Mouse (Mus musculus) heart, postnatal 36 days (tissue): Measurements from ENCODE around the gene Cep55. TPM values are rescaled to one million over a fixed set of nuclear protein-coding genes. Genes with fewer than 3 reads are reported as not detected.

Experiments used
- DNase-seq, 2 experiments: peaks; one replicate each; pipeline ENCODE4 v3.0.0; 2021 to 2022
- intact Hi-C: fragments of 180-260 bp; cut with DNase I; formaldehyde crosslinking; loops from one replicate; pipeline ENCODE4 v1.15.1; 2025
- total RNA-seq, 2 experiments: library from RNA; stranded (reverse); gene quantifications; 2 replicates each; pipeline ENCODE4 v1.2.3; 2021

Cep55 gene
- total RNA-seq = under 1 TPM; 0.44 to 0.46 TPM

DNA sequence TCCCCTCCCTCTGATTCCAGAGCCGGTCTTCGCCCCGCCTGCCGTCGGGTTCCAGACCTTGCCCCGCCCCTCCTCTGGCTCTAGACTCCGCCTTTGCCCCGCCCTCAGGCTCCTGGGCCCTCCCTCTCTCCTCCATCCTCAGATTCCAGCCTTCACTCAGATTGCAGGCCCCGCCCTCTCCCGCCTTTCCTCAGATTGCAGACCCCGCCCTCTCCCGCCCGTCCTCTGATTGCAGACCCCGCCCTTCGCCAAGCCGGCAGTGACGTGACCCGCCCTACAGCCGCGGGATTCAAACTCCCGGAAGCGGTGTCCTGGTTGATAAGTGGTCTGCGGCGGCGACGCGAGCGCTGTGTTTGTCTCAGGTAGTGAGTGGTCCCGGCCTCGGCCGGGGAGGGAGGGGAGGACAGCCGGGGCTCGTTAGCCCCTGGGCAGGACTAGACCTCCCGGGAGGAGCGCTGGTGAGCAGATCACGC lies at the start of gene Cep55:
Cep55 (plus strand) TSS at position 292 of the 473 bp plus-strand sequence.
- intact Hi-C loops = loop anchor here (1.0 to 10.0 kb wide), 2 partner anchors 99 to 300 kb away; no protein-coding TSS in a partner anchor
- DNase-seq = peak; percentile 93 to 94

DNA sequence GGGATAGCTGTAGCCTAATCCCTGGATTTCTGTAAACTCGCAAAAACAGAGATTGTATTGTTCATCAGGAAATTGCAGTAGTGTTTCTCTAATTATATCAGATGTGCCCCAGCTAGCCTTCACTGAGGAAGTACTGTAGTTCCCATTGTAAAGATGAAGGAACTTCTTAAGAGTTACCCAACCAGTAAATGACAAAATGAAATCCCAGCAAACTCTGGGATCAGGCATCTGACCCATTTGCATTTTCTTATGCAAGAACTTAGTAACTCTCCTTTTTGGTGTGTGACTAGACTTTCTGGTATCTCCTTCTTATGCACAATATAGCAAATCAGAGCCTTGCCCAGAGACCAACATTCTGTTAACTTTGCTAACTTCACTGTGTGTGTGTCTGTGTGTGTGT lies 43.4 kb upstream of the Cep55 start:
- intact Hi-C loops = no loop called here

DNA sequence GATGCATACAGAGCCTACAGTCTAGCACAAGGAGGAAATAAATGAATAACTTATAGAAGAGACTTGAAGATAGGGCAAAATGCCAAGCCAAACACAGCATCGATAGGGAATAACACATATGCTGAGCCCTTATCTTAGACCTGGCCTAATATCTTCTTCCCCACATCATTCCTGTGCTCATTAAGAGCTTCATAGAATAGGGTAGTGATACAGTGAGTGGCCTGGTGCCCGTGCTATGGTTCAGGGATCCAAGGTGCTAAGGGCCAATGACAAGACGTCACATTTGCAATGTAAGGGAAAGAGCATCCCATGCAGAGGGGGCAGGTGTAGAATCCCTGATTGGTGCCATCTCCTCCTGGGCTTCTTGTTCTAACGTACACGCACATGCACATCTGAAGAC lies 40.4 kb upstream of the Cep55 start:
- no peak for DNase-seq
- intact Hi-C loops = no loop called here

More for the DNA sequence above, 43.4 kb upstream of the Cep55 start:
- DNase-seq = no peak

DNA sequence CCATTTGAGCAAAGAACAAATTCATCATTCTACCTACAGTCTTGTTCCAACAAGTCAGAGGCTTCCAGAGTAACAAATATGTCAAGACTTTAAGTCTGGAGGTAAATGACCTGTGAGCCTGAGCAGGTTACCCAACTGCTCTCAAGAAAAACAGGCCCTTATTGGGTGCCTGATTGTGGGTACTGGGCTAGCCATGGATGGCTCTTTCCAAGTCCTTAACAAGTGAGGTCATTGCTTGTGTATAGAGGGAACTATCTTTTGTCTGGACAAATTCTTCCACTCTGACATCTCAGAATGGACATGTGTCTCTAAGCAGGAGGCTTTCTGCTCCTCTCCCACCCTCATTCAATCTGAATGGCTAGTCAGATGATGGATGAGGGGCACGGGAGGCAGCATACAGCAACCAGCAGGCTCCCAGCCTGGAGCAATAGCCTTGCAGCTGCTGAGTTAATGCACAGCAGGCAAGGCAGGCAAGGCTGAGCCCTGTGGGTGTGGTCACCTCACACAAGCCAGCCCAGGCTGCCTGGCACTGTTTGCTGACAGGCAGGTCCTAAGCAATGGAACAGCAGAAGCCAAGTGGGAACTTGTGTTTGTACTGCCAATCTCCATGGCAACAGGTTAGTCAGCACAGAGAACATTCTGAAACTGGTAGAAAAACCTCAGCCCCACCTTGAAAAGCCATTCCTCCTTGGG lies 39.5 kb upstream of the Cep55 start:
- DNase-seq = peak in 1 of 2 experiments; percentile 57
- intact Hi-C loops = no loop called here

DNA sequence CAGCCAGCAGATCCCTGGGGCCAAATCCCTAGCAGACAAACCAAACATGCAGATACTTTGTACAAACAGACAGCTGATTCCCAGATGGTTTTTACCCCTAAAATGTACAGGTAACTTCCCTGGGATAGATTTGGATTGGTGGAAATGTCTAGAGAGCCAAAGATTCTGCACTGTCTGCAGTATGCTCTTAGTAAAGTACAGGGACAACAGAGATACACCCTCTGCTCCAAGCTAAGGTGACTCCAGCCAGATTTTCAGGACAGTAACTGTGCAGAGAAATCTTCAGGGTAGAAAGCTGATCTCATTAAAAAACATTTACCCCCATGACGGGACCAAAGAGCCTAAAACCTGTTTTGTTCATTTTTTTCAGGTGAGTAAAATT lies 38.9 kb upstream of the Cep55 start:
- intact Hi-C loops = no loop called here
- DNase-seq = no peak

DNA sequence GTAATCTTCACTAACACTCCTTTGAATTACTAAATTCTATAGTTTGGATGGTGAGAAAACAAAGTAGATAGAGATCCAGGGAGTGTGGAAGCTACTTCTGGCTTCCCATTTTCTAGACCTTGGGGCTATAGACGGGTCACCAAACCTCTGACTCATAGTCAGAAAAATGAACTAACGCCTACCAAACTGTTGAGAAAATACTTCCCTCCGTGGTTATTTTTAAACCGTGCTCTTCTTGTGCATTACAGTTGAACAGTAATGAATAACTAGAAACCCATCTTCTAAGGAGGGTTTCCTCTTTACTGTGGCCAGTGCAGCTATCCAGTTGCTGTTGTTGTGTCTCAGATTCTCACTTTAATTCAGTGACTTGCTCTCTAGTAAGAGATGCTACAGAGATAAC lies 32.1 kb upstream of the Cep55 start:
- intact Hi-C loops = no loop called here
- DNase-seq = no peak

DNA sequence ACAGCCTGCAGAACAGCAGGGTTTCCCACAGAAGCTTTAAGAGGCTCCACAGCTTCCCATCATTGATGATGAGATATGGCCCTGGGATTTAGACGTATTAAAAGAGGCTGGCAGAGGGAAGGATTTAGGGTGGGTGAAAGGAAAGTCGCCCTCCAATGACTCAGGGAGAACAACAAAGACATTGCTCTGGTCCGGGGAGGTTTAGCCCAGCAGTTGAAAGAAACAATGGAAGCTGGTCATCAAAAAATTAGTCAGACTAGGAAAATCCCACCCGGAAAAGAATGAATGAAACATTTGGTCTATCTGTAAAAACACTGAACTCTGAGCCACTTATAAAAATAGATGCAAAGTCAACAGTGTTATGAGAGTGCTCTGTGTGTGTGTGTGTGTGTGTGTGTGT lies 31.2 kb upstream of the Cep55 start:
- intact Hi-C loops = no loop called here
- DNase-seq = no peak

DNA sequence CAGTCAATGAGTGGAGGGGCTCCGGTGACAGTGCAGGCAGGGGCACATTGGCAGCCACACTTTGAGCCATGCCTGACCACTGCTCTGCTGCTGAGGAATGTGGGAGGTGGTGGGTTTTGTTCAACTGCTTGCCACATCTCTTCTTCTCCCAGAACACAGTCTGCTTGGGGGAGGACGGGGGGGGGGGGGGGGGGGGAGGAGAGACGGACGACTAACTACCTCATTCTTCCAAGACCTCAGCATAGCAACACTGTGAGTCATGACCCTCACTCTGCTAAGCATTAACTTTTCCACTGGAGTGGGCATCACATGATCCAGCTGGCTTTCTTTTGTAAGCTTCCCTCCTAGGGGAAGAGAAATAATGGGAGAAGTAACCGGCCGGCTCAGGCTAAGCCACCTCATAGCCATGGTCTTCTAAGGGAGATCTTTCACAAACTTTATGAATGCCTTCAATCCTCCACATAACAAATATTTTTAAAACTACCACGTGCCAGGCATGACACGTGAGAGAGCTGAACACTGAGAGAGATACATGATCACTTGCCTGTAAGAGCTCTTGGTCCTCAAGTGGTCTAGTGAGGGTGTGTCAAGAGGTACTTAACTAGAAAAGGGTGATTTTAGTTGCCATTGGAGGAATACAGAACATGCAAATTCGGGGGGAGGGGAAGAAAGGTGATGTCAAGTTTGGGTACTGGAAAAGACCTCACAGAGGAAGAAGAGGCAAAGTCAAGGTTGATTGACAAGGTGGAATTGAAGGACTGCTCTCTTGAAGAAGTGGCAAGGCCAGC lies 29.4 kb upstream of the Cep55 start:
- DNase-seq = no peak
- intact Hi-C loops = loop anchor here (2.0 kb wide), 1 partner anchor 17 kb away; the partner anchor contains the start of gene Myof

DNA sequence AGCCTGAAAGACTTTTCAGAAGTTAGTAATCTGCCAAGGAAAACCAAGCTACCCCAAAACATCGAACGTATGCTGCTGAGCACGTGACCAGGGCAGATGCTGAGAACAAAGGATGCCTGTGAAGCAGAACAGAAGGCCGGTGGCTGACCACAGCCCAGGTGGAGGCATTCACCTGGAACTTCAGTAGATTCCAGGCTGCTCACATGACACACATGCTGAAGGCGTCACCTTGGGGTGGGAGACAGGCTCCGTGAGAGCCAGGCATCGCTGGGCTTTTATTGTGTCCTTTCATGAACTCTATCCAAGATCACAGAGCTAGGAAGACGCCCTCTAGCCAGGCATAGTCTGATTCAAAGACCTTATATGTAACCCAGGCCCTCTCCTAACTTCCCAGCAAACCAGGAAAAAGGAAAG lies 28.6 kb upstream of the Cep55 start:
- no peak for DNase-seq
- intact Hi-C loops = loop anchor here (2.0 kb wide), 1 partner anchor 17 kb away; the partner anchor contains the start of gene Myof

DNA sequence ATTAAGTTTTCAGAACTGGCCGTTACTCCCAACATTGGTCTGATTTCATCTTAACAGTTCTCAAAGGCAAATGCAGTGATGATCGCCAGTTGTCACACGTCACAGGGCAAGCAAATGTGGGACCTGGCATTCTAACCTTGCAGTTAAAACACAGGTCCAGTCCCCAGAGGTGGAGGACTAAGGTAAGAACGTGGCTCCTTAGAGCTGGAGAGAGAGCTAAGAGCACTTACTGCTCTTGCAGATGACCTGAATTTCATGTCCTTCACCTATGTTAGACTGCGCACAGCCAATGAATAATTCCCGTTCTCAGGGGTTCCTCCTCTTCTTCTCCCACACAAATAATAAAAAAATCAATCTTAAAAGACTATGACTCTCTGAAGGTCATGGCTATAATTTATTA lies 27.4 kb upstream of the Cep55 start:
- intact Hi-C loops = loop anchor here (2.0 kb wide), 1 partner anchor 15 kb away; the partner anchor contains the start of gene Myof
- no peak for DNase-seq

DNA sequence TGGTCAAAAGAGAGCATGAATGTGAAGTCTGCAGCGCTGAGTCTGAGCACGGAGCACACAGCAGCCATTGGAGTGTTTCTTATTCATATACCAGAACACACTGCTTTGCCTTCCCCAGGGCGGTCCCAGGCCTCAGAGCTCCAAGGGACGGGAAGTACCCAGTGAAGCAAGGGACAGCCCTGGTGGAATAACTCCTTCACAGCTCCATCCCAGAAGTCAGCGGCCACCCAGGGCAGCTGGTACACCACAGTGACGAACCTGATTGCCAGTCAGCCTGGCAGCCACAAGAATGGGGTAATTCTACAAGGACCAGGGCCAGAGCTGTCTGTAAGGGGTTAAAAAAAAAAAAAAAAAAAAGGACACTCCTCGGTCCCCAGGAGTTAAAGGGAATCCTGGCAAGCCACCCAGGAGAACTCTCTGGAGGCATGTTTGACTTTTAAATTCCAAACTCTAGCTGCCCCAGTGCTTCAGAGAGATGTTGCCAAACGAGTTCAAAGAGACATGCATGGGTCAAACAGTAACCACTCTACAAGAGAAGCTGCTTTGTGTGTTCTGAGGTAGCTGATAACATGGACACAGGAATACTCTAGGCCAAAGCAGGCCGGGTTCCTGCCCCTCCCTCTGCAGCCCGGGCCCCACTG lies 26.8 kb upstream of the Cep55 start:
- no peak for DNase-seq
- intact Hi-C loops = loop anchor here (2.0 kb wide), 1 partner anchor 15 kb away; the partner anchor contains the start of gene Myof

DNA sequence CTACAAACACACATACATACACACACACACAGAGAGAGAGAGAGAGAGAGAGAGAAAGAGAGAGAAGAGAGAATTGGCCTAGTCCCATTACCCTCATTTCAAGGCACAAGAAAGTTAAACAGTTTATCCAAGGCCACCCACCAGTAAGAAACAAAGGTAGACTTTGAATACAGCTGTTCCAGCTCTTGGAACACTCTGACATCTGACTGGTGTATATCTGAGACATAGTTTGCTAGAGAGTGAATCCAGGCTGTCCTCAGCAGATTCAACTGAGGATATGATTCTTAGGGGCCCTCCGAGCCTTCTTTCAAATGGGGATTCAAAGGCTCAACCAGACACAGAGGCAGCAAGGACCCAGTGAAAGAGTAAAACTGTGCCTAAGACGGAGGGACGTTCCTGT lies 25.5 kb upstream of the Cep55 start:
- intact Hi-C loops = no loop called here

DNA sequence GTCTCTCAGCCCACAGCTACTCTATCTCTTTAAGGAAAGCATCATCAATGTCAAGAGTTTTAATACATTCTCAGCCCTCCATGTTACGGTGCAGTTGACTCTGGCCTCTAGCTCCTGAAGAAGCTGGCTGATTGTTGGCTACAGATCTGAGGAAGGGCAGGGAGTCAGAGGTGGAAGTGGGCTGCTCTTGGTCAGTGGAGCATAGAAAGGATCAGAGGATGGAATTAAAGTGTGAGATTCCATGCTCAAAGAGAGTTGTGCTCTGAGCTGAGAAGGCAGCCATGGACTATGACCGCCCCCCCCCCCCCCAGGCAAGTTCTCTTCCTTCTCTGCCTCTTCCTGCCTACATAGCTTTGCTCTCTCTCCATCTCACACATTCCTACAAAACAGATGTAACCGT lies 24.9 kb upstream of the Cep55 start:
- intact Hi-C loops = no loop called here
- DNase-seq = no peak

More for the DNA sequence above, 25.5 kb upstream of the Cep55 start:
- DNase-seq = peak in 1 of 2 experiments; percentile 19

DNA sequence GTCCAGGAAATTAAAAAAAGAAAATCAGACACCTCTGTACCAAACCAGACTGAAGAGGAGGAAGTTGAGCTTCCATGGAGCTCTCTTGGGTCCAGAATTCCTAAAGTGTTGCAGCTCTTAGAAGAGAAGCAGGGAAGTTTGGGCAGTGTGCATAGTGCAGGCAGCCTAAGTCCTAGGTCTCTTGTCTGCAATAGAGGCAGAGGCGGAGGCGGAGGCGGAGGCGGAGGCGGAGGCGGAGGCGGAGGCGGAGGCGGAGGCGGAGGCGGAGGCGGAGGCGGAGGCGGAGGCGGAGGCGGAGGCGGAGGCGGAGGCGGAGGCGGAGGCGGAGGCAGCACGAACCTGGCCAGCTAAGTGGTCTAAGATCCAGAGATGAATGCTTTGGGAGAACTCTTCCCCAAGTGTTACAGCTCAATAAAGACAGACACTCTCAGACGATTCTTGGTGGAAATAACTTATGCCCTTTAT lies 24.1 kb upstream of the Cep55 start:
- peak; percentile 62 to 70 for DNase-seq
- intact Hi-C loops = no loop called here

DNA sequence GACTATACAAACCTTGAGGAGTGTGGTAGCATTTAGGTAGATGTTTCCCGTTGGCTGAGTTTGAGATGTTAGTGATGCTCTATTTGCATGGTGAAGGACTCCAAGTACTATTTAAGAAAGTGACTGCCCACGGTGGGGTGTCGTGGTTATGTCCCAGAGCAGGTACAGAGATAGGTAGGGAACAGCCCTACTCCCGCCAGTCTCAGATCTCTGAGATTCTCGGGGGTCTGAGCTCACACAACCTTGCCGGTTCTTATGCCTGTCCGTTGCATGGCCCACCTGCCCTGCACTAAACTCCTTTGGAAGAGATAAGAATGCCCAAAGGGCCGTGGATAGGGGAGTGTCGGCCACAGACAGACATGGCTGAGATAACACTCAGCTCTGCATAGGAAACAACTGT lies 23.7 kb upstream of the Cep55 start:
- intact Hi-C loops = no loop called here
- no peak for DNase-seq

DNA sequence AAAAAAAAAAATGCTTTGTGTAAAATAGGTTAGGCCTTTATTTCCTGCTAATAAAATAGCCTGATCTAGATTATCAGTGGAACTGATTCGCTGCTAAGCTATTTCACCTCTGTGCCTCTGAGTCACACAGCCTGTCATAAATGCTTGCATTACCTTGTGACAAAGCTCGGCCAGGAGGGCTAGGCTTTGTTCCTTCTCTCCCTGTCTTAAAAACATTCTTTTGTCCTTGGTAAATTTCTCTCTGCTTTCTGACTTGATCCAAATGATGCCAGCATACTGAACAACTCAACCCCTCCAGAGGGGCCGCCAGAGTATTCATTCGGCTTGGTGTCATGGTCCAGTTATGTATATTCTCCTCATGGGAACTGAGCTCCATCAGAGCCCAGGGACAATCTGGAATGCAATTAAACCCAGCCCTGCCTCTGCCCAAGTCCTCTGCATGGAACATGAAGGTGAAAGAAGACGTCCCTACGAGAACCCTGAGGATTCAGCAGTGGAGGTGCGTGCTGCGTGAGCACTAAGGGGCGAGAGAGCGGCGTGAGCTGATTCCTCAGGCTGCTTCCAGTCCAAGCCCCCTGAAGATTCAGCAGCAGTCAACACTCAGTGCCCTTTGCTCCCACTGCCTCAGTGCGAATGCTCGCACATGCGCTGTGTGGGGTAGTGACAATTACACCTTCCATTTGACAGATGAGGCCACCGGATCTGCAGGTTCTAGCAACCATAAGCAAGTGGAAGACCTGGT lies 21.6 kb upstream of the Cep55 start:
- DNase-seq = no peak
- intact Hi-C loops = no loop called here

DNA sequence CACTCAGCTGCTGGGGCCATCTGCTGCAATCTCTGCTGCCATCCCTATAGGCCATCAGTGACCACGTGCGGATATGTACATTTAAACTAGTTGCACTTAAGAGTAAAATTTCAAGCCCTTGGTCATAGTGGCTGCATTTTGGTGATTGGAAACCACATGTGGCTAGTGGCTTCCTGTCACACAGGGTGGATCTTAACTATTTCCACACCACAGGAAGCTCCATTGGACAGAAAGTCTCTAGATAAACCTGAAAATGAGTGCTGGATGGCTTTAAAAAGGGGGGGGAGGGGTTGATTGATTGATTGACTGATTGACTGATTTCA lies 21.1 kb upstream of the Cep55 start:
- intact Hi-C loops = no loop called here
- DNase-seq = no peak

DNA sequence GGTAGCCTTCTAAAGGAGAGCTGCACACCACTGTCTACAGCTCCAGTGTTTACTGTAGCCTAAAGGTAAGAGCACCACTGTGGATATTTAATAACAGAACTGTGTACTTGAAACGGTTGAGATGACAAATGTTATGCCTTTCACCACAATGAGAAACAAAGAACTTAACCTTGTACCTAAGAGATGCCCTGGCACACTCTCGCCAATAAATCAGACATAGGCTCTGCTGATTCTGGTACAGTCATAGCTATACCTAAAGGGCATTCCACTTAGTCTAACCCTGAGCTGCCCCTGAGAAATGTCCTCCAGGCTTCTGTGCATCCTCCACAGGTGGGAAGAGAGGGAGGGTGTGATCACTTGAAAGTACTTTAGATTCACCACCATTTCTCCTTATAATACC lies 20.1 kb upstream of the Cep55 start:
- intact Hi-C loops = no loop called here

DNA sequence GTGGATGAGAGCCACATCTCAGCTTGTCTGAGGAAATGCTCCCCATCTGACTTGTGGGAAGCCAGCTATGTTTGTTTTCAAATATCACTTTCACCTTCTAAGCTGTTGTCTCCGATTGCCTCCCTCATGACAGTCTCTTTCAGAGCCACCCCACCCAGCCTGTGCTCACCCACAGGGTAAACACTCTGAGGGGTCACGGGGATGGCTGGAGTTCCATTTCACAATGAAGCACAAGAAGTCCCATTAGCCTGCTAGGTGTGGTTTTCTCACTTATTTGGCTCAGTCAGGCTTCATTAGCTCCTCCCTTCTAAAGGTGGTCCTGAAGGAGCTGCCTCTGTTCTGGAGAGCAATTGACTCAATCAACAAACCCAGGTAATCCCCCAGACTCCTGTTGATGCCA lies 19.0 kb upstream of the Cep55 start:
- no peak for DNase-seq
- intact Hi-C loops = no loop called here

More for the DNA sequence above, 20.1 kb upstream of the Cep55 start:
- no peak for DNase-seq

DNA sequence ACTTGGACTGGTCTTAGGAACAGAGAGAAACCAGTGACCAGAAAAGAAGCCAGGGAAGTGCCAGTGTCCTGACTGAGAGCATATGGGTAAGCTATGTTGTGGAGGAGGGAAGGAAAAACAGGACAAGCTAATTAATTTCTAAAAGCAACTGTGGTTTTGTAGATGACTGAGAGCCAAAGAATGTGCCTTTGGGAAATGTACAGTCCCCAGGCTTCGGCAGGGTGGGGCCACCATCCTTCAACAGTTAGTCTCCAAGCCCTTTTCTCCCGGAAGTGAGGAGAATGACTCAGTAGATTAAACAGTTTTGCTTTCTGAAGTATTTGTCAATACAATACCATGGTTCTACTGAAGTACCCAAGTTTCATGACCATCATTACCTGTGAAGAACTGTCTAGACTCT lies 16.5 kb upstream of the Cep55 start:
- no peak for DNase-seq
- intact Hi-C loops = no loop called here
